Mouse (Mus musculus): ENCODE data around the gene Gon4l.
"Not testable (repeated sequence)": the region's sequence is repeated elsewhere in the genome, so short reads cannot be mapped to it uniquely, and the experiment has no call there.

Gene Gon4l

DNA sequence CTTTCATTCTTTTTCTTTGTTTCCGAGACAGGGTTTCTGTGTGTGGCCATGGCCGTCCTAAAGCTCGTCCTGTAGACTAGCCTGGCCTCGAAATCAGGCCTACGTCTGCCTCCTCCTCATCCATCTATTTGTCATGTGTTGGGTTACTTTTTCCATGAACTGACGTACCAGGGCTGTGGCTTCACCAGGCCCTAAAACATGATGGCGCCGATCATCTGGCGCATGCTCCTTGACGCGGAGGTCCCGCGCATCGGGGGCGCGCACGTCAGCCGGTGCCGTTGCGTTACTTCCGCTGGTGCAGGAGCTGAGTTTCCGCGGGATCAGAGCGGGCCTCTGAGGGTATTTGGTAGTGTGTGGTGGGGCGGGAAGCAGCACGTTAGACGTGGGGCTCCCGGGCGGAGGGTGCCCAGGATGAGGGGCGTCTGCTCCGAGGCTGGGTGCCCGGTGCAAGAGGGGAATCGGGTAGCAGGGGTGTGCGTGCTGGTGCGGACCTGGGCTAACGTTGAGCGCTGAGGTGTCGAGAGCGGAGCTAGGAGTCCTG is at the start of gene Gon4l:
Gene Gon4l (plus strand): TSS at position 281 of the 541 bp plus-strand sequence.
- DNase-seq (ENCODE audit: low spot score in 2 of 2) = peak; percentile 31 to 56

DNA sequence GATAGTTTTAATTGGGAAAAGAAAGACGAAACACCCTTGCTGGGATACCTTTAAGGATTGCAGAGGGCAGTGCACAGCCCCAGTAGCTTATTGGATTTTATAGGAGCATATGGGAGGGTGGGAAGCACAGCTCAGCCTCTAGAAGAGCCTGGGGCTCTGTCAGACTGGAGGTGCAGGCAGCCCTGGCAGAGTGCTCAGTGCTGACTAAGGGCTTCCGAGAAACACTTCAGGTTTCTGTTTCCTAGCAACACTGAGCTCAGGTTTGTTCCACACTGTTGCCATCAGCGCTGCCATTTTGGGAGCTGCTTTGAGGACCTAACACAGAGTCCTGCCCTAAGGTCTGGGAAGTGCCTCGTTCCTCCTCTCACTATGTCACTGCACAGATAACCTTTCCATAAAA is 48.7 kb upstream of the Gon4l start:
- DNase-seq (ENCODE audit: low spot score in 2 of 2) = not testable (repeated sequence)

DNA sequence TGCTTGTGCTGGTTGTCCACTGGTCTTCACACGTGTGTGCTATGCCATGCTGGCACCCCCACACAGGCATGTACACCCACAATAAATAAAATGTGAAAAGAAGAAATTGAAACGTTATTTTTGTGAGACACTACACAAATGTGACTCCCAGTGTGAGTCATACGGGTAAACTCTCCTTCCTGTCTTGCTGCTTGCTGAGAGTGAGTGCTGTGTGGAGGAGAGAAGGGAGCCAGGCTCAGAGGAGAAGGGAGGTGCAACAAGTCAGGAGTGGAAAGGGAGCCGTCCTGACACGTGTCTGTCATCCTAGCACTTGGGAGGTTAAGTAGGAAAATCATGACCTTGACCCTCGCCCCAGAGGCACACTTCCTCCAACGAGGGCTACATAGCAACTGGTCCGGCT is 48.2 kb upstream of the Gon4l start:
- not testable (repeated sequence) for DNase-seq (ENCODE audit: low spot score in 2 of 2)

DNA sequence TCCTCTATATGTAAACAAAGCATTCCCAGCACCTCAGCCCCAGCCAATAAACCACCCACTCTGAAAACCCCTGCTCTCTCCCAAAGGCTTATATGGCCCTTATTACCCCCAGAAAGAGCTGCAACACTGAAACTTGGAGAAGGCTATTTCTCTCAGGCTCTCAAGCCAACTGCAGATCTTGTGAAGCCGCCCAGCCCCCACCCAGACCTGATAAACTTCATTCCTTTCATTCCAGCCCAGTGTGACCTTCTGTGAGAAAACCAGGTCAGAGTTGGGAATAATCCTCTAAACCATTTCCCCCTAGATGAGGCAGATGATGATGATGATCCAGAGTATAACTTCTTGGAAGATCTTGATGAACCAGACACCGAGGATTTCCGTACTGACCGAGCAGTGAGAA is 47.0 kb upstream of the Gon4l start:
- not testable (repeated sequence) for DNase-seq (ENCODE audit: low spot score in 2 of 2)

DNA sequence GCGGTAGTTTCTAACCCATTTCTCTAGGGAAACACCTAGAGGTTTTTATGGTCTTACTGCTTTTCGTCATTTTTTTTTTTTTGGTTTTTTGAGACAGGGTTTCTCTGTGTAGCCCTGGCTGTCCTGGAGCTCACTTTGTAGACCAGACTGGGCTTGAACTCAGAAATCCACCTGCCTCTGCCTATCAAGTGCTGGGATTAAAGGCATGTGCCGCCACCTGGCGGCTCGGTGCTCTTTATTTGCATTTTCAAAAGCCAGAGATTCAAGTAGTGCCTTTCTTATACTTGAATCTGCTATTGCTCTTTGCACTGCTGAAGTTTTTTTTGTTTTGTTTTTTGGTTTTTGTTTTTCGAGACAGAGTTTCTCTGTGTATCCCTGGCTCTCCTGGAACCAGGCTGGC is 37.5 kb upstream of the Gon4l start:
- not testable (repeated sequence) for DNase-seq (ENCODE audit: low spot score in 2 of 2)

DNA sequence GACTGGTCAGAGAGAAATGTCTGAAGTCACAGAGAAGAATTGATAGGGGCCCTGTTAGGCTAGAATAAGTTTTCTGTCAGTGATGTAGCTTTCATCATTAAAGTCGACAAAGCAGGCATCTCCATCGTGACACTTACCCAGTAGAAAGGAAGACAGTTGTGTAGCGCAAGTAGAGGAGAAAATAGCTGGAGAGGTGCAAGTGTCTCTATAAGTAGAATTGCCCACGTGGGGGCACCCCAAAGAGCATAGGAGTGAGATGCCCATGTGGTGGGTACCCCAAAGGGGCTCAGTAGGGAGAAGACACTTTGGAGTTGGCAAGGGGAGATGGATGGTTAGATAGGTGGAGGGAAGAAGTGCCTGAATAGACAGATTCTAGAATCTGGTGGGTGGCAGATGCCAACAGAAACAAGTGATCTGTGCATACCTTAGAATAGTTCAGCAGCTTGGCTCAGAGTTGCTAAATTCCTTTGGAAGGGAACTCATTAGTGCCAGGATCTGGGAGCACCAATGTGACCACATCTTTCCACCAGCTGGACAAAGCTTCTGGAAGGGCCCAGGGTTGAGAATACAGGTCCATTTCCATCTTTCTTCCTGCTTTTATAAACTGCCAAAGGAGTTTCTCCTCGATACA is 31.0 kb upstream of the Gon4l start:
- no peak for DNase-seq (ENCODE audit: low spot score in 2 of 2)

DNA sequence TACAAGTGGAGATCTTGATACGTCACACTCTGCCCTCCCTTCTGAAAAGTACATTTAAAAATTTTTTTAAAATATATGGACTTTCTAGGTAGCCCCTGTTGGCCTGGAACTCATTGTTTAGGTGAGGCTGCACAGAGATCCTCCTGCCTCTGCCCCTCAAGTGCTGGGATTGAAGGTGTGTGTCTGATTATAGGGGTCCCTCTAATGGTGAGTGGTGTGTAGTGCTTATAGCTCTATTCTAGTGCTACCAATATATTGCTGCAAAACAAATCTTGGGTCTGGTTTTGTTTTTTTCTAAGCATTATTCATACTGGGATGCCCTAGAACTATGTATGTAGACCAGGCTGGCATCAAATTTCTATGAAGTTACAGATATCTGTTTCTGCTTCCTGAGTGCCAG is 9.3 kb upstream of the Gon4l start:
- no peak for DNase-seq (ENCODE audit: low spot score in 2 of 2)

DNA sequence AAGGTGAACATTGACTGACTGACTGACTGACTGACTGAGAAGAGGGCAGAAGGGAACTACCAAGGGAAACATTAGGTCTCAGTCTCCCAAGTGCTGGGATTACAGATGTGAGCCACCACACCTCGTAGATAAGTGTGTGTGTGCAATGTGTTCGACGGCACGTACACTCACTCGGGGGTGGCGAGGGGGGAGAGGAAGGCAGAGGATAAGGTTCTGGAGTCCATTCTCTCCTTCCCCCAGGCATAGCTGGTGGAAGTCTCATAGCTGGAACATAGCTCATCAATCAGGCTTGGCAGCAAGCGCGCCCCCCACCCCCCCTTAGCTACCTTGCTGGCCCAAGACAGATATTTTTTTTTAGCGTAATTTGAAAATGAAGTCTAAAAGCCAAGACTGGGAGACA is 7.8 kb upstream of the Gon4l start:
- DNase-seq (ENCODE audit: low spot score in 2 of 2) = no peak

DNA sequence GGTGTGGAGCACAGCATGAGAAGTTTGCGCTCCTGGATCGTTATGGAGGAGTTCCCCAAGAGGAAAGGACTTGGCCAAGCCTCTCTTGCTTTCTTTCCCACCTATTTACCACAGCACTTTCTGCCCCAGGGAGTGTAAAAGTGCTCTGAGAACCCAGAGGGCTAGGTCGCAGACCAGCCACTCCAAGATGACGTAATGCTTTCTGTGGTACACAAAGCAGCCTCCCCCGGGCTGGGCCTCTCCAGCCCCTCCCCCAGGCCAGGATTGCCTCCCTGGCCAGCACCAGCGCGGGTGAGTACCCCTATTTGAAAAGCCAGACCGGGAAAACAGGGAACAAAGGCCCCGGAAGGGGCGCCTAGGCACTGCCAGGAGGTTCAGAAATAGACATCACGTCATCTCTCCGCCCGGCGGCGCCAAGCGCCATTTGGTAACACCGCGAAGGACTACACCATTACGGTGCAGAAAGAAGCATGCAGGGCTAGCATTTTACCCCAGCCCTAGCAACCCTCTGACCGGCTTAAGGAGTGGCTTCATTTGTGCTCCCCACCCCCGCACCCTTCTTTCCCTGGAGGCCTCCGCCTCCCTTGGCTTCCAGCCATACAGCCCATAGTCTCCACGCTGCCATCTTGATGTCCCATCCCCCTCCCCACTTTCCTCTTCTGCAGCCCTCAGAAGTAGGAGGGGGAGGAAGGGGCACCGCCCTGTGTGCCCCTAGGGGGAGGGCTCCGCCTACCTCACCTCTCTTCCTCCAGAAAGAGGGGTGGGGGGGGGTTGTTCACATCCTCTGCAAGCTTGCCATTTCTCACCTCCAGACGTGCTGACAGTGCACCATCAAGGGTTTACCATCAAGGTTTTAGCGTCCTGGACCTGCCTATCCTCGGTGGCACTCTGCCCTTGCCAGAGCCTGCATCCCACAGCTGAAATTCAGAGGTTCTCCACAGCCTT is 3.6 kb upstream of the Gon4l start:
- DNase-seq (ENCODE audit: low spot score in 2 of 2) = peak; percentile 64 to 71

DNA sequence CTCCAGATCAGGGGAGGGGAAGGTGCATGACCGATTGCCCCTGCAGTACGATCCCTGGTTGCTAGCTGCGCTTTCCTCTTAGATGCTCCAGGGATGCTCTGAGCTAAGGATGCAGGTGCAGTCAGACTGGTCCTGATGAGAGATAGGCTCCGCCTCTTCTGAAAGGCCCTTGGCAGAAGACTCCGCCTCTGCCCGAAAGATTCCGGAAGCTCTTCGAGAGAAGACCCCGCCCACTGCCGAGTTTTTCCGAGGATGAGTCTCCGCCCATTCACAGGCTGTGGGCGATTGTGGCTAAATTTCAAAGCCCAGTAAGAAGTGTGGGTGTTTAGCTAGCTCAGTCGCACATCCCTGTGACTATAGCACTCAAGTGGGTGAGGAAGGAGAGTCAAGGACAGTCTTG is 2.6 kb upstream of the Gon4l start:
- DNase-seq (ENCODE audit: low spot score in 2 of 2) = peak; percentile 46 to 56

DNA sequence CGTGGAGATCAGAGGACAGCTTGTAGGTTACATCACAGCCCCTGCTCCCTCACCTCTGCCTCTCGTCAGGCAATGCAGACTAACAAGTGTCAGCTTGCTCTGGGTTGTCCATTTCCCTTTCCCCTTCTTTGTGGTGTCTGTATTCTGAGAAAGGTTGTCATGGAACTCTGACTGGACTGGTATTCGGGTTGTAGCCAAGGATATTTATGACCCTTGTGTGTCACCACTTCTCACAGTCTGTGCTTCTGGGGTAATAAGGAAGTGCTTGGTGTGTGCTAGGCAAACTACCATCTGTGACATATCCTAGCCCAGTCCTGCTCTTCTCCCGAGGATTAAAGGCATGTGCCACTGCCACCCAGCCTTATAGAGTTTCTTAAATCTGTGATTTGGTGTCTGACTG is 14.1 kb downstream of the Gon4l start:
- no peak for DNase-seq (ENCODE audit: low spot score in 2 of 2)

DNA sequence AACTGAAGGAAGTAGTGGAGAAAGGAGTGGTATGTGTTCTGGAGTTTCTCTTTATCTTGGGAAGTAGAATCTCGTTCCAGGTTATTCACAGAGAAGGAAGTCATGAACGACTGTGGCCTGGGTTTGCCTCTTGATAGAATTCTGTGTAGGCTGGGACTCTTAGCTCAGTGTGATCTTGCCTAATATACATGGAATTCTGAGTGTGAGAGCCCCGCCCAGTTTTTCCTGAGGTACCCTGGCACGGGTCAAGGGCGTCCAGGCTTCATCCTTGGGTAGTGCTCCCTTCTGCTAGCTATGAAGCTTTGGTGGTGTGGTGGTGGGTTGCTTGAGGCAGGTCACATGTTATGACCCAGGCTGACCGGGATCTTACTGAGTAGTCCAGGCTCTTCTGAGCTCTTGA is 20.8 kb downstream of the Gon4l start:
- DNase-seq (ENCODE audit: low spot score in 2 of 2) = no peak

DNA sequence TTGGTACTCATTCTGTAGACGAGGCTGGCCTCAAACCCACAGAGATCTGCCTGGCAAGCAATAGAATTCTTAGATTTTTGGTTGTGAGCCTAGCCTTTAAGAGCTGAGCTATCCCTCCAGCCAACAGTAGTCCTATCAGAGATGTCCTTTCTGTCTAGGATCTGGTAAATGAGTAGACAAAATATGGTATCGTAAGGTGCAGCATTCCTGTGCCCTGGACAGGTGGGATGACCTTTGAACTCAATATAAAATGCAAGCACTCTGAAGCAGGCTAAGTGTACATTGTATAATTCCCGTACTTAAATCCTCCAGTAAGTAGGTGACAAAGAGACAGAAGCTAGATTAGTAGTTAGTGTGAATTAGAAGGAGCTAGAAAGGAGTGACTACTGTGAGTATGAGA is 27.1 kb downstream of the Gon4l start:
- no peak for DNase-seq (ENCODE audit: low spot score in 2 of 2)

DNA sequence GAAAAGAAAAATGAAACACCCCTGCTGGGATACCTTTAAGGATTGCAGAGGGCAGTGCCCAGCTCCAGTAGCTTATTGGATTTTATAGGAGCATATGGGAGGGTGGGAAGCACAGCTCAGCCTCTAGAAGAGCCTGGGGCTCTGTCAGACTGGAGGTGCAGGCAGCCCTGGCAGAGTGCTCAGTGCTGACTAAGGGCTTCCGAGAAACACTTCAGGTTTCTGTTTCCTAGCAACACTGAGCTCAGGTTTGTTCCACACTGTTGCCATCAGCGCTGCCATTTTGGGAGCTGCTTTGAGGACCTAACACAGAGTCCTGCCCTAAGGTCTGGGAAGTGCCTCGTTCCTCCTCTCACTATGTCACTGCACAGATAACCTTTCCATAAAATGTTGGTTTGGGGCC is 31.7 kb downstream of the Gon4l start:
- not testable (repeated sequence) for DNase-seq (ENCODE audit: low spot score in 2 of 2)

DNA sequence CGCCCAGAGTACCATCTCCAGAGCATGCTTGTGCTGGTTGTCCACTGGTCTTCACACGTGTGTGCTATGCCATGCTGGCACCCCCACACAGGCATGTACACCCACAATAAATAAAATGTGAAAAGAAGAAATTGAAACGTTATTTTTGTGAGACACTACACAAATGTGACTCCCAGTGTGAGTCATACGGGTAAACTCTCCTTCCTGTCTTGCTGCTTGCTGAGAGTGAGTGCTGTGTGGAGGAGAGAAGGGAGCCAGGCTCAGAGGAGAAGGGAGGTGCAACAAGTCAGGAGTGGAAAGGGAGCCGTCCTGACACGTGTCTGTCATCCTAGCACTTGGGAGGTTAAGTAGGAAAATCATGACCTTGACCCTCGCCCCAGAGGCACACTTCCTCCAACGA is 32.1 kb downstream of the Gon4l start:
- DNase-seq (ENCODE audit: low spot score in 2 of 2) = not testable (repeated sequence)

DNA sequence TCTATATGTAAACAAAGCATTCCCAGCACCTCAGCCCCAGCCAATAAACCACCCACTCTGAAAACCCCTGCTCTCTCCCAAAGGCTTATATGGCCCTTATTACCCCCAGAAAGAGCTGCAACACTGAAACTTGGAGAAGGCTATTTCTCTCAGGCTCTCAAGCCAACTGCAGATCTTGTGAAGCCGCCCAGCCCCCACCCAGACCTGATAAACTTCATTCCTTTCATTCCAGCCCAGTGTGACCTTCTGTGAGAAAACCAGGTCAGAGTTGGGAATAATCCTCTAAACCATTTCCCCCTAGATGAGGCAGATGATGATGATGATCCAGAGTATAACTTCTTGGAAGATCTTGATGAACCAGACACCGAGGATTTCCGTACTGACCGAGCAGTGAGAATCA is 33.4 kb downstream of the Gon4l start:
- not testable (repeated sequence) for DNase-seq (ENCODE audit: low spot score in 2 of 2)

DNA sequence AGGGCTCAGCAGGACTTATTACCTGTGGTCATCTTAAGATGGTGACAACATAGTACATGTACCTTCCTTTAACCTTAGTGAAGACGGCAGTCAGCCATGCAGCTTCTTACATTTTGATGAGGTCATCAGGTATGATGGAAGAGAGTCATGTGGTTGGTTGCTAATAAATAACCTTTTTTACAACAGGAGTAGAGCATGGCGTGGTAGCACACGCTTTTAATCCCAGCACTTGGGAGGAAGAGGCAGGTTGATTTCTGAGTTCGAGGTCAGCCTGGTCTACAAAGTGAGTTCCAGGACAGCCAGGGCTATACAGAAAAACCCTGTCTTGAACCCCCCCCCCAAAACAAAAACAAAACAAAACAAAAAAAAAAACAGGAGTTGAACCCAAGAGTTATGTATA is 47.5 kb downstream of the Gon4l start:
- DNase-seq (ENCODE audit: low spot score in 2 of 2) = not testable (repeated sequence)

DNA sequence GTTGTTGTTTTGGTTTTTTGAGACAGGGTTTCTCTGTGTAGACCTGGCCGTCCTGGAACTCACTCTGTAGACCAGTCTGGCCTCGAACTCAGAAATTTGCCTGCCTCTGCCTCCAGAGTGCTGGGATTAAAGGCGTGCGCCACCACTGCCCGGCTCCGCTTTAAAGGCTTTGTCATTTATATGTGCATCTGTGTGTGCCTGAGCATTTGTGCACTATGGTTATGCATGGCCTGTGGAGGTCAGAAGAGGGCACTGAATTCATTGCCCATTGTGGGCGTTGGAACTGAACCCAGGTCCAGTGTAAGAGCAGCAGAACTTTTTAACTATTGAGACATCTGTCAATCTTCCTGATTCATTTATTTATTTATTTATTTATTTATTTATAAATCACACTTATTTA is 58.0 kb downstream of the Gon4l start:
- DNase-seq (ENCODE audit: low spot score in 2 of 2) = not testable (repeated sequence)

DNA sequence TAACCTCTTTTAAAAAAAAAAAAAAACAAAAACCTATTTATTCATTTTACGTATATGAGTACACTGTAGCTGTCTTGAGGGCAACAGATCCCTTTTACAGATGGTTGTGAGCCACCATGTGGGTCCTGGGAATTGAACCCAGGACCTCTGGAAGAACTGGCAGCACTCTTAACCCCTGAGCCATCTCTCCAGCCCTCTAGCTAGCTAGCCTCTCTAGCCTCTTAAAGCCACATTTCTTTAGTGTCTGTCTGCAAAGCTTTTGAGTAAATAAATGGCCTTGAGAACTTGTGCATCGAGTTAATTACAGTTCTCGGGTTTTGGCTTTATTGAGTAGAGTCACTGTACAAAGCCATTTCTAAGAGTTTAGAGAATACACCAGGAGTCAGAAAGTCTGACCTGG is 69.8 kb downstream of the Gon4l start:
- no peak for DNase-seq (ENCODE audit: low spot score in 2 of 2)

DNA sequence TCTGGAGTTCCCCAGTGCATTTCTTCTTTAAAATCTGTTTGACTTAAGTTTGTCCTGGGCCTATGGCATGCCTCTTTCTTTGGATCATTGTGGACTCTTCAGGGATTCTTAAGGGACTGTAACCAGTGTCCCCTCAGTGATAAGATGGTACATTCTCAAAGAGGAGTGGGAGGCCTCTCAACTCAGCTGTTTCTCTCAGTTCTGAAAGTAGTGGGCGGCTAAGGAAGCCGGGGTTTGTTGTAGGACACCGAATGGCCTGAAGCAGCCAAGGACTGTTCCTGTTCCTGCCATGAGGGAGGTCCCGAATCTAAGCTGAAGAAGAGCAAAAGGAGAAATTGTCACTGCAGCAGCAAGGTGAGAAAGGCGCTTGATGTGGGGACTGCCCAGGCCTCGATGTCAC is 70.2 kb downstream of the Gon4l start:
- no peak for DNase-seq (ENCODE audit: low spot score in 2 of 2)

DNA sequence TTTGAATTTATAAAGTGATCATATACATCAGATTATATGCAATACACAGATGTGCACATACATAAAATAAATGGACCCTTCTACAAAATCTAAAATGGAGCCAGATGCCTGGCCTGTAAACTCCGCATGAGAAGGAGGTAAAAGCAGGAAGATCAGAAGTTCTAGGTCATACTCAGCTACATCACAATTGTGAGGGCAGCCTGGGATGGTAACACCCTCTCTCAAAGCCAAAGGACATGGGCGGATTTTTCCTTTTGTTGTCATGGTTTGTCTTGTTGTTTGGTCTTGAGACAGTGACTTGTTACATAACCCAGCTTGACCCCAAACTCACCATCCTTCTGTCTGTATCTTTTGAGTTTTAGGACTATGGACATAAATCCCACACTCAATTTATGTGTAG is 70.7 kb downstream of the Gon4l start:
- DNase-seq (ENCODE audit: low spot score in 2 of 2) = no peak

DNA sequence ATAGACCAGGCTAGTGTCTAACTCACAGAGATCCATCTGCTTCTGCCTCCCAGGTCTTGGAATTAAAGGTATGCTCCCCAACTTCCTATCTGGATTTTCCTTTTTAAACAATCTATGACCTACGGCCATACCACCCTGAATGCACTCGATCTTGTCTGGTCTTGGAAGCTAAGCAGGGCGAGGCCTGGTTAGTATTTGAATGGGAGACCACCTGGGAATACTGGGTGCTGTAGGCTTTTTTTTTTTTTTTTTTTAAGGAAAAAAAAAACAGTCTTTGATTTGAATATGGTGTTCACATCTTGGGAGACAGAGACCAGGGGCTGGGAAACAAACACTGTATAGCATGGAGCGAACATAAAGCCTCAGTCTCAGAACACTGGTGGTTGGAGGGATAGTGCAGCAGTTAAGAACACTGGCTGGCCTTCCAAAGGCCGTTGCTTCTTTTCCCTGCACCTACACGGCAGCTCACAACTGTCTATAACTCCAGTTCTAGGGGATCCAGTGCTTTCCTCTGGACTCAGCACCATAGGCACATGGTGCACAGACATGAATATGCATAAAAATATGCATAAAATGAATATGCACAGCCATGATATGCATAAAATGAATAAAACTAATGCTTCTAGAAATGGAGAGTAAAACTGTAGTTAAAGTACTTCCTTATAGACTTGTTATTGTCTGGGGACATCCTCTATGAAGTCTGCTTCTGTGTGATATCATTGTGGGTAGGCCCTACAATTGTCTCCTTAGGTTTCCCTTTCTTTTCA is 71.5 kb downstream of the Gon4l start:
- DNase-seq (ENCODE audit: low spot score in 2 of 2) = no peak

Data from heart, adult 9 months (tissue).